Mouse (Mus musculus): Measurements from ENCODE around the gene Rasgef1b.

The Rasgef1b gene

DNA sequence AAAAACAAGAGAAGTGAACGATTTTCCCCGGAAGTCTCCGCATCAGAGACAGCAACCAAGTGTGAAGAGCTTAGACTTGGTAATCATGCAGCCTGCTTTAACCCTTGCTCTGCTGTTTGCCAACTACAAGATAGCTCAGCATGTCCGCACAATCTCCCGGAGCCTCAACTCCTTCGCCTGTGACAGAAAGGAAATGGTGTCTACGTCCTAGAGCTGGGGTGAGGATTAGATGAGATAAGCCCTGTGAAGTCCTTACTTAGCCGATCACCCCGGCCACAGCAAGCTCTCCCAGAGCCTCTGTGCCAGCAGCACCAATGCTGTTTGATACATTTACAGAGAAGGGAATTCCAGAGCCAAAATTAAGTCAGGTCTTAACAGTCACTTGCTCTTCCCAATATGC lies 235.0 kb downstream of the Rasgef1b start:
- no peak for DNase-seq (ENCODE audit: low read depth)

DNA sequence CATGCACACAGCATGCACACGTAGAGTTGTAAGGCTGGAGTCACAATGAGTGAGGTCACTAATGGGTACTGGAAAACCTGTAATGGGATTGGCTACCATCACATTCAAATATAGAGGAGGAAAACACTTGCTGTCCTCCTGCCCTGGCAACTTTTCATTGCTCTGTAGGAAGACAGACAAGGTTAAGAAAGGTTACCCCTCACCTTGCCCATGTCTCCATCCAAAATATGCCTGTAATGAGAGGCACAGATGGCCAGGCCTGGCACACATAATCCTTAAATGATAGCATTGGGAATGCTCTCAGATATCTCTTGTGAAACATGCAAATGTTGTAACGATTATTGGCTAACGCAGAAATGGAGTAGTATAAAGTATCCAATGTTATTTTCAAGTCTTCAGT lies 235.8 kb downstream of the Rasgef1b start:
- no peak for DNase-seq (ENCODE audit: low read depth)

DNA sequence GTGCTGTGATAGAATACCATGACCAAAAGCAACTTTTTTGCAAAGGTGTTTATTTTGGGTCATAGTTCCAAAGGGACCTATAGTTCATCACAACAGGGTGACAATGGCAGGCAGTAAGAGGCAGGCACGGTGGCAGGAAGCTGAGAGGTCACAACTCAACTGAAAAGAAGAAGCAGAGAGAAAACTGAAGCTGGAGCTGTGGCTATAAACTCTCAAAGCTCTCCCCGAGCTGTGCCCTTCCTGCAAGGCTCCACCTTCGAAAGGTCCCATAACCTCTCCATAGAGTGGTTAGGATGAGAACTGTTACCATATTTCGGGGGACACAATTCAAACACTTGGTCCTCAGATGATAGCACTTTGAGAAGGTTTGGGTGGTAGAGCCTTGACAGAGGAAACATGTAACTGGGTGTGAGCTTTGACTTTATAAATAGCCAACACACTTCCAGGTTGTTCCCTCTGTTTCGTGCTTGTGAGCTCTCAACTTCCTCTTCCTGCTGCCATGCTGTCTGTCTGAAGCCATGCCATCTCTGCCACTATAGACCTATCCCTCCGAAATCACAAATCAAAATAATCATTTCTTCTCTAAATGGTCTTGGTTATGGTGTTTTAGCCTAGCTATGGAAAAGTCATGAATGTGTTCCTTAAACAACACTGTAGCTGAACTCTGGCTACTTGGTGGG lies 240.2 kb downstream of the Rasgef1b start:
- no peak for DNase-seq (ENCODE audit: low read depth)

DNA sequence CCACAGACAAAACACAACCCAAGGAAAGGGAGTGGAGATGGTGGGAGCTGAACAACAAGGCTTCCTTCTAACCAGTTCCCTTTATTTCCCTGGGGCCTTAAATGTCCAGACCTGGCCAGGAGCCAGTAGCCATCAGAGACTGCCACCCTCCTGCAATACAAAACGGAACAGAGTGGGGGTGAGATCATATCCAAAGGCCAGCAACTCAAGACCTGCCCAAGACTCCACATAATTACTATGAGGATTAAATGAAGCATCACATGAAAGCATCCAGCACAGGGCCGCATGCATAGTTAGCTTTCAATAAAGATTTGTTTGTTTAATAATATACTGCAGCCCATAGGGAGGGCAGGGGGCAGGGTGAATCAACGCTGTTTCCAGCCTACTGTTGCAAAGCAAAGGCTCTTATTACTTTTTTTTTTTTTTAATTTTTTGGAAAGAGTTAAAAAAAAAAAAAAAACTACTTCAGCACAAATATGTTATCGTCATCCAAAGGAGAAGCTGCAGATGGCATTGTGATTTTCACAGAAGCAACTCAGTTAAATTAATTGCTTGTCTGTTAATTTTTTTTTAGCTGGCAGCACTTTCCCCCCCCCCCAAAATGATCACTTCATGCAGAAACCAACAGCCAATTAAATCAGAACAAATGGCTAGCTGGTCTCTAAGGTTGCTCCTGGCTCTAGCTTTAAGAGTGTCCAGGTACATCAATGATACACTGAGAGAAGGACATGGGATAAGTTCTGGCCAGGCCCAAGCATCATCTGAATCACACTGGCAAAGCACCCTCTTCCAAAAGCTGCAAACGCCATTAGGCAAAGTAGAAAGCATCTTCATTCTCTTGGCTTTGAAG lies 241.6 kb downstream of the Rasgef1b start:
- no peak for DNase-seq (ENCODE audit: low read depth)

DNA sequence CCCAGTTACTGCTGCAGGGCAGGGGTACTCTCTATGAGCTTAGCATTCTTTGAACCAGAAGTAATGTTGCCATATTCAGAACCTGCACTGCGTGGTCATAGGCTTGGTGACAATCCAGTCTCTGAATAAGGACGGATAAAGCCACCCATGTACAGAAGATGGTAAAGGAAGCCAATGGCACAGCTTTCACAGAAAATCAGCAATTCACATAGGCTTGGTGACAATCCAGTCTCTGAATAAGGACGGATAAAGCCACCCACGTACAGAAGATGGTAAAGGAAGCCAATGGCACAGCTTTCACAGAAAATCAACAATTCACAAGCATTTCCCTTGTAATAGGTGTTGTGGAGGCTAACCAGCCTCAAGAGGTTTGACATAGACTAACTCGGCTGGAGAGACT lies 245.7 kb downstream of the Rasgef1b start:
- DNase-seq (ENCODE audit: low read depth), result no peak

DNA sequence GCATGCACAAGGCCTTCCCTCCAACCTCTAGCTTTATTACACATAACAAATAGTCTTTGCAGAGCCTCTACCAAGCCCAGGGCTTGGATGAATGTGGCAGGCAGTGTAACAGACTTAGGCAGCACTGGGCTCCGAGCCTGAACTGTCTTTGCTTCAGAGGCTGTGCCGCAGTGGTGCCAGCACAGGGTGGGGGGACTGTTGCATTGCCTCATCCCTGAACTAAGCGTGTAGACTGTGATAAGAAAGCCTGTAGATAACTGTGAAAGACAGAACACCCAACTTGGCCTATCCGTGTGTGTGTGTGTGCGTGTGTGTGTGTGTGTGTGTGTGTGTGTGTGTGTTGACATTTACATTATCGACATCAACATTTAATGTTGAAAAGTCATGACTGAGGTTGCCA lies 246.3 kb downstream of the Rasgef1b start:
- DNase-seq (ENCODE audit: low read depth), result no peak

DNA sequence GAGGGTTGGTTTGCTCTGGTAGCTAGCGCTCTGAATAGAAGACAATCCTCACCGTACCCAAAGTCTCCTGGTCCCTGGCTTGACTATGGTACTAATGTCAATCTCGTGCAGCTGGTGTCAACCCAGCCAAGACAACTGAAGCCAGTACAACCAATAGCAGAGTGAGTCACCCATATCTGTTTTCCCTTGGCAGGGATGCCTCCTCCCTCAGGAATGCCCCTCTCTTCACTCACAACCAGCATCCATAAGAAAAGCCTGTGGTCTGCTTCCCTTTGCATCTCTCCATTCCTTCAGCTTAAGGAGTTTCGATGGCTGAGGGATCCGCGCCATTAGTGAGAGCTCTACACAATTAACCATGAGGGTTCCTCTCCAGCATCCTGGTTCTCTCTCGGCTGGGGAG lies 246.8 kb downstream of the Rasgef1b start:
- DNase-seq (ENCODE audit: low read depth), result no peak

DNA sequence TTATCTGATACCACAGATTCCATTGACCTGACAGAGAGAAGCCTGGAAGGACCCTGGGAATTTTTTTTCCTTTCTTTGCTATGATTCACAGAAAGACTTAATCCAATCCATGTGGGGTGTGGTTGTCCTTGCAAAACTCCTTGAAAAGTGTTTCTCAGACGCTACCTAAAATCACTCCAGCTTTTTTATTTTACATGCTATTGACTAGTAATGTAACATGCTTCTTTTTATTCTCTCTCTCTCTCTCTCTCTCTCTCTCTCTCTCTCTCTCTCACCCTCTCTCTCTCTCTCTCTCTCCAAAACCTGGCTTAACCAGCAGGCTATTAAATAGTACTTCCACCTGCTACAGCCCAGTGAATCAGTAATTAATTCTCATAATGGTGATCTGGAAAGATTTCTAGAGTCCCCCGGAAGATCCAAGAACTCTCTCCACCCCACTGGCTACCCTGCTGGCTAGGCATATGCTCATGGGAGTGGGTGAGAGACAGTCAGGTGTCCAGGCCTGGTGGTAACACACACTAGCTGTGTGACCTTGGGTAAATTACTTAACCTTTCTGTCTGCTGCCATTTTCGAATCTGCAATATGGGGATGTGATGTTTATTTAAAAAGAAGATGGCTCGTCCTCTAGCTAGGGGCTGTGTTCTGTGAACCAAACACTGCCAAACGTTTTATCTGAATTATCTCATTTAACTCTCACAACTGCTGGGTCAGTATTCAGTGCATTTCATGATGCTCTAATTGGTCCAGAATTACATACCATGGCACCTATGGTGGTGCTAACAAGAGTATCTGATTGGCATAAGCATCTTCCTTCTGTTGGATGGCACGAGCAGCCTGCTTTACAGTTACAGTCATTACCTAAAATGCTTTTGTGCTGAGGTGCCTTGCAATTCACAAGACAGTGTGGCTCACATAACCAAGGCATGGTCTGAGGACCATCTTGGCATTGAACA lies 248.5 kb downstream of the Rasgef1b start:
- no peak for DNase-seq (ENCODE audit: low read depth)

DNA sequence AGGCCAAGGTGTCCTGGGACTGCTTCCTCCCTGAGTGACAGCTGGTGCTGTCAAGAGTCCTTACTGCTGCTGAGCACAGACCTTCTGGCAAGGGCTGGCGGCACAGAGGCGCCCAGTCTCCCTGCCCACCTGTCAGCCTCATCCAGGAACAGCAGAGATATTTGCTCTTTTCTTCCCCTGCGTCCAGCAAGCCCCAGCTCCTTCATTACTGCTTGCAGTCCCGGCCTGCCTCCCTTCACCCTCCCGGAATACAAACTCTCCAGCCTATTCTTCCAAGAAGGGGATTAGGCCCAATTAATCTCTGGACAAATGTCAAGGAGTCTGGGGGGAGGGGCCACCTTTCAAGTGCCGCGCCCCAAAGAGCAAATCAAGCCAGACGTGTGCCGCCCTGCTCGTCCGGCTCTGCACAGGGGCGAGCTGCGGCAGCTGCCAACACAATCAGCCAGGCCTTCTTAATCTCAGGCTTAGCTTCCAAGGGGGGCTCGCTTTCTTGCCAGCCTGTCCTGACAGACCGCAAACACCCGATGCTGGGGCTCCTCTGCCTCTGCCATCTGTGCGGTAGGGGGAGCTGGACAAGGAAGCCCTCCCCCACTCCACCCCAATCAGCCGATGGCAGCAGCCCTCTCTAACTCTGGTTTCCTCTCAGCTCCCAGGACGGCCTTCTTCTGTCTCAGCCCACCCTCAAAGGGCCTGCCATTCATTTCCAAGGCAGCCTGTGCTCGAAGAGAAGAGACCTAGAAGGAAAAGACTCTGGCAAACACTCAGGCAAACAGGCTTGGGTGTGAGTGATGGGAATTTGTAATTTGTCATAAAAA lies 249.4 kb downstream of the Rasgef1b start:
- DNase-seq (ENCODE audit: low read depth), result no peak

DNA sequence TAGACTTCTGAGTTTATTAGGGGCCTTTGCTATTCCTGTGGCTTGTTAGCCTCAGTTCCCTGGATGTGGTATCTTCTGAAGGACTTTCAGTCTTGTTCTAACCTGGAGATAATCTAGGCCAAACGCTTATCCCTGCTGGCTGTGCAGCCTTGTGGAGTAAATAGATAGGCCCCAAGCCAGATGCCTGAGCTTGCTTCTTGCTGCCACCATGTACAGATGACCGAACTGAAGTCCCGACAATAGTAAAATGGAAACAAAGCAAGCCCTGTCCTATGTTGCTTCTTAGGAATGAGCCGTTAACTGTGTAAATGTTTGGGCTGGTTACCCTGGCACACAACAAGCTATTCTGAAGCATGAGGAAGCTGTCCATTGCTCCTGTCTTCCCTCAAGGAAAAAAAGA lies 250.1 kb downstream of the Rasgef1b start:
- DNase-seq (ENCODE audit: low read depth), result no peak

DNA sequence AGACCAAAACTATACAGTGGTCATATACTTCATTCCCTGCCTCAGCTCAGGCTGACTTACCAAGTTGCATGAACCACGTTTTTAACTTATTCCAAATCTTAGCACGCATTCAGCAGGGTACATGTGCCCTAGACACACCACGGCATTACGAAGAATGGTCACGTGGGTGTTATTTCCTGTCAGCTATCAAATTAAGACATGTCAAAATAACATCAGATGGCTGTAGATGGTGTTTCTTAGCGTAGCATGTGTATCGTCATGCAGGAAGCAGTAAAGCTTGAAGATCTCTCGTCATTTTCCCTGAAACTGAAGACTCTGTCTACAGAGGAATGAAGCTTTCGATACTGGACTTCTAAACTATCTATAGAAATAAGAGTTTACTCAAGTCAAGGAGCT lies 251.4 kb downstream of the Rasgef1b start:
- no peak for DNase-seq (ENCODE audit: low read depth)

DNA sequence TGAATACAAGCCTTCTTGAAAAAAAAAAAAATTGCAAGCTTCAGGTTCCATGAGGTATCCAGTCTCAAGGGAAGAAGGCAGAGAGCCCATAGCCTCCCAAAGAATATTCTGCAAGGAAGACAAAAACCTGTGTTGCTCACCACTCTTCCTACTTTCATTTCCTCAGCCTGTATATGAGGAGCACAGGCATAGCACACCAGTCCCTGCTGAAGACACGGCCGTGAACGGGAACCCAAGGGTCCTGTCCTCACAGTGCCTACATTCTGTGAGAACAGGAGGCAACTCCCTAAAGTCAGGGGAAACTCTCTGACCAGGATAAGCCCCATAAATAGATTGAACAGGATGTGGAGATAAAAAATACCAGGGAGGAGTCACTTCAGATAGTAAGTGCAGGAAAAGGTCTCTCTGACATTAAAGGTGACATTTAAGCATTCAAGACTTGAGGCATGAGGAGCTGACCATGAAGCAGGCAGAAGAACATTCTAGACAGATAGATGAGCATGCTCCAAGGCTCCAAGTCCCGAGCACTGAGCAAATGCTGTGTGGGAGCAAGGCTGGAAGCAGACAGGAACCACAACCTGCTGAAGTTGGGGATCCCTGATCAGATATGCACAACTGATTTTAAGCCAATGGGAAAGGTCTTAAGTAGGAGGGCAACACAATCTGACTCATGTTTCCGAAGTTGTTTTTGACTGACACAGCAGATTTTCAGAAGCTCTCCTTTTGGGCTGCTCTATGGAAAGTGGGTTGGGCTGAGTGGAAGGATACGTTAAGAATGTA lies 252.0 kb downstream of the Rasgef1b start:
- DNase-seq (ENCODE audit: low read depth), result no peak

DNA sequence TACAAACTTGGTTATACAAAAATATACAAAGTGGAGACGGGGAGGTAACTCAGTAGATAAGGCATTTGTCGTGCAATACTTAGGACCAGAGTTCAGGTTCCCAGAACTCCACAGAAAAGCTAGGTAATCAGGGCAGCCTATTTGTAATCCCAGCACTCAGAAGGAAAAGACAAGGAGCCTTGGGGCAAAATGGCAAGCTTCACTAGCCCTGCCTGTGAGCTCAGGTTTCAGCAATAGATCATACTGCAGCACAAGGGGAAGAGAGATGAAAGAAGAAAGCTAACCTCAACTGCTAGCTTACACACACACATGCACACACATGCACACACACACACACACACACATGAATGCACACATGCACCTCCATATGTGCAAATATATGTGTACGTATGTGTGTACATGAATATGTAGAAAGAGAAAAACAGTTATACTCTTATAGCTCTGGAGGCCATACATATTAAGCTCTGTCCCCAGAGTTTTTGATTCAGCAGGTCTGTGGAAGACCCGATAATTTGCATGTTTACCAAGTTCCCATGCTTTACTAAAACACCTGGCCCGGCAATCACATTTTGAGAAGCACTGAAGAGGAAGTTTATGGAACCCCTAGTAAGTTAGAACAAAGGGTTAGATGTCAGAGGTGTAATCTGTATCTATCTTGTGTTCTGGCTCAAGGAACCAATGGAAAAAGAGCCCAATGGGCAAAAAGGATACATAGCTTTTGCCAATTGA lies 256.1 kb downstream of the Rasgef1b start:
- DNase-seq (ENCODE audit: low read depth), result no peak

DNA sequence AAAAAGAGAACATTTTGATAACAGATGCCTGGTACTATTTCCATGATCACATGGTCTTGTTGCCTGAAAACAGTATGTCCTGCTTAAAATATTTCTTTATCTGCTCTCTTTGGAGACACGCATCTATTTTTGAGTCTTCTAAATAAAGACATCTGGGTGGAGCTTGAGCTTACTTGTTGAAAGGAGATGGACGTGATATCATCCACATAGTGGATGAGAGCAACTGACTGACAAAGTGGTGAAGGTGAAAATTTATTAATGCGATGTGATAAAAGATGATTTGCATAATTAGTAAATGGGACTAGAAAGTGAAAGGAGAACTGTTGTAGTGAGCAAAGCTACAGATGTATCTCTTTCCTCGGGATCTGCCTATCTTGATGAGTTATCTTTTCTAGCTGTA lies 257.1 kb downstream of the Rasgef1b start:
- no peak for DNase-seq (ENCODE audit: low read depth)

DNA sequence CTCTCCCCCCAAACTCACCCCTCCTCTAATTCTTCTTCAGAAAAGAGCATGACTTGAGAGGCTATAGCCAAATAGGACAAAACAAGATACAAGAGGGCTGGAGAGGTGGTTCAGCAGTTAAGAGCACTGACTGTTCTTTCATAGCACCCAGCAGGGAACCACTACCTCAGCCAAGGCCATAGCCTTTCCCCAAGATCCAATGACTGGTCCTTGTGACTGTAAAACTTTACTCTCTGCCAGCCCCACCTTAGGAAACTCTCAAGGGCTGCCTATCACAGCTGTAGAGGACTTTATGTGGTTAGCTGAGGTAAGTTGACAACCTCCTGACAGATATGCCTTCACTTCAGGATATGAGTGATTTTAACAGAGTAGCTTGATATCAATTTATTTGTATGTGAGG lies 258.3 kb downstream of the Rasgef1b start:
- DNase-seq (ENCODE audit: low read depth), result no peak

DNA sequence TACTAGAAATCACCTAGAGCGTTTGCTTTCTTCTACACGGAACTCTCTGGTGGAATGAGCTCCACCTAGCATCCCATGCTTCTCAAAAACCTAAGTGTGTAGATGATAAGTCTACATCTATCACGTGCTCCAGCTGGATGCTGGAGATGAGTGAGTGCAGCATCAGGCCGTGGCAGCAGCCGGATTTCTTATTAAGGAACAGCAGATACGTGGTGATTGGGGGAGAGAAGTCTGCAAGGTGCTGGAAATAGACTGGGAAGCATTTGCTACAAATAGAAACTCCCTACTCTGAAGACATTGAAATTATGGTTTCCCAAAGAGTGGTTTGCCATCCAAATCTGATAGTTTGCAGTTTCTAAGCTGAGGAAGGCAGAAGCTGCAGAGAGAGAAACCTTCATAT lies 269.9 kb downstream of the Rasgef1b start:
- no peak for DNase-seq (ENCODE audit: low read depth)

DNA sequence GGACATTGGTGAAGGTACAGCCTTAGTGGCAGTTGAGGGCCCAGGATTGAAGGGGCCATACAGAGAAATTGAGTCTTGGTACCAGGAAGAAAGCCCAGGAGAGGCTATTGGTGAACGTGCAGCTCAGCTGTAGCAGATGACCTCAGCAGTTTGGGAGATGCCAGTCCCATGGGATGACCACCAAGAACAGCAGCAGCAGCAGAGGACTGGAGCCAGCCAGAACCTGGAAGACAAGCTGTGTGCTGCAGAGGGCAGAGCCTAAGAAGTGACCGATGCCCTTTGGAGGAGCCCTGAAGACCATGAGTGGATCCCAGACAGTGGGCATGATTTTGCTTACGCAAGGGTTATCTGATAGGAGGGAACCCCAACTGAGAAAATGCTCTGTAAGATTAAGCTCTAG lies 271.6 kb downstream of the Rasgef1b start:
- no peak for DNase-seq (ENCODE audit: low read depth)

DNA sequence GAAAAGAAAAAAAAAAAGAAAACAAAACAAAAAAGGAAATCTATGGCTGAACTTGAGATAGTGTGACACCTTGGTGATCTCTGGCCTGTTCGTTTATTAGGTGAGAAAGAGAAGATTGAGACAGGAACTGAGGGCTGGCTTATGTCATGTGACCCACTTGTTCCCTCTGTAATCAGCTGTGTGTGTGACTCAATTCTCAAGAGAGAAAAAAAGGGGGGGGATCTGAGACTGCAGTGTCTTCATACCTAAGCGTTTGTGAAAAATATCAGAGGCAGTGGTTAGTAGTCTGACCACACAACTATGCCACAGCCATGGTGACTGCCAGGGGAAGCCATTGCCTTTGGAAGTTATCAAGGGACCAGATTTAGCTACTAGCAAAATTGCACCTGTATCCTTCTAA lies 276.9 kb downstream of the Rasgef1b start:
- no peak for DNase-seq (ENCODE audit: low read depth)

DNA sequence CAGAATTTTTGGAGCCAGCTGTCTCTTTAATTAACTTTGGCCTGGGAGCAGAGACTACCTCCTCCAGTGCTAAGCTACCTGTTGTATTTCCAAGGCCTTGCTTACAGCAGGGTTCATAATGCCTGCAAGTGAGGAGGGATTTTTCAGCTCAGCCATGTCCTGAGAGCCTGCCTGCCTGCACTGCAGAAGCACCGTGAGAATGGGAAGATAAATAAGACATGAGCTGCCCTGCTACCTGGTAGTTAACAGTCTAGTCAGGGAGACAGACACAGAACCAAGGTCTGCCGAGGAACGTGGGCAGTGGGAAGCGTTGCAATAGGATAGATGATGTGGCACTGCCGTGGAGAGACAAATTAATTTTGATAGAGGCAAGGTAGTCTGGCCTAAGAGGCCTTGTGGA lies 277.4 kb downstream of the Rasgef1b start:
- no peak for DNase-seq (ENCODE audit: low read depth)

DNA sequence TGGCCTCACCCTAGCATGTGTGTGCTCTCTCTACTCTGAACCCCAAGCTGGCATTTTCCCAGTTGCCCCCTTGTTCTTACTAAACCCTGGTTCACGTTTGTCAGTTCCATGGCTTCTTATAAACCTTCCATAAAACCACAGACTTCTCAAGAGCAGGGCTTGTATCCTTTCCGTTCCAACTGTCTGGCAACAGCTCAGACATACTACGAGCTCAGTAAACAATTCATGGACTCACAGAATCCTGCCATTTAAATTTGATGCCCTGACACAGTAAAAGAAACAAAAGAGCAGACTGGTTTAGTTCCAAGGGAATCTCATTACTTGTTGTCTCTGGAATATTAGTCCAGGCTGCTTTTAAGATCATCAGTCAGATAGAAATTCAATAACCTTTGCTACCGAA lies 277.9 kb downstream of the Rasgef1b start:
- no peak for DNase-seq (ENCODE audit: low read depth)
